Comparison of ENCODE assay signal across 29 mouse cellular contexts in the genomic region with DNA sequence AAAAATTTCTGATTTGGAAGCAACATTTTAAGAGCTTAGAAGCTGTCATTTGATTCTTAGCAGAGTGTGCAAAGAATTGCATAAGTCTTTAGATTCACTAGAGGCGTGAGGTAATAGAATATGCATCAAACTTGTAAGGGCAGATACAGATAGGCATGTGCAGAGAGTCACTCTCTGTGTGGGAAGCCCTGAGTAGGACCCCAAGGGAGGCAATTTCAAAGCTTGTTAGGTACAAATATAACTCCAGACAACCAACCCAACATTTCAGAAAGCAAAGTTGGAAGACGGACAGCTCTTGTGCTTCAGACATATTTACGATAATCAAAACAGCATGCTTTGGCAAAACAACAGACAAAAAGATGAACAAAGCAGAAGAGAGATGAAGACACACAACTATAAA. TPM values are rescaled to one million over a fixed set of nuclear protein-coding genes. Genes with fewer than 3 reads are reported as not detected.
"Had no signal": no experiment of that assay in that cellular context is flagged by ENCODE, and none has a peak within 500 bp of the region (broad histone marks: within the 10 kb centered on the region; RNA-seq: fewer than 3 reads in every experiment).

No protein-coding gene starts in this region.

- H3K27me3 ChIP-seq: heart, embryonic 12.5 days; heart, embryonic 13.5 days; heart, embryonic 15.5 days; hindbrain, embryonic 12.5 days; hindbrain, embryonic 13.5 days; hindbrain, embryonic 15.5 days; intestine, embryonic 15.5 days; kidney, embryonic 15.5 days had no signal

- H3K9me3 ChIP-seq: heart, embryonic 10.5 days; heart, embryonic 12.5 days; heart, embryonic 13.5 days; heart, embryonic 15.5 days; hindbrain, embryonic 10.5 days; hindbrain, embryonic 12.5 days; hindbrain, embryonic 13.5 days; hindbrain, embryonic 15.5 days; intestine, embryonic 15.5 days; kidney, embryonic 15.5 days had no signal

- H3K4me1 ChIP-seq: hindbrain, embryonic 10.5 days; hindbrain, embryonic 12.5 days; hindbrain, embryonic 13.5 days; hindbrain, embryonic 15.5 days; intestine, embryonic 15.5 days had no signal

- ATAC-seq: hindbrain, embryonic 16.5 days; hindbrain, postnatal 0 days; intestine, embryonic 15.5 days; intestine, postnatal 0 days had no signal

- DNase-seq: kidney, adult 11 months; kidney, adult 18-20 months; kidney, adult 2 months; kidney, adult 8-10 months; kidney, postnatal 14 days; kidney, postnatal 25 days; kidney, postnatal 4 days; layer of hippocampus, adult 9-11 months; layer of hippocampus, postnatal 36 days had no signal

- H3K36me3 ChIP-seq: heart, embryonic 10.5 days; heart, embryonic 12.5 days; heart, embryonic 13.5 days; heart, embryonic 15.5 days; hindbrain, embryonic 10.5 days; hindbrain, embryonic 12.5 days; hindbrain, embryonic 13.5 days; hindbrain, embryonic 15.5 days; intestine, embryonic 15.5 days; kidney, embryonic 15.5 days had no signal

- H3K27ac ChIP-seq: heart, embryonic 10.5 days; heart, embryonic 13.5 days; heart, embryonic 15.5 days; hindbrain, embryonic 10.5 days; hindbrain, embryonic 12.5 days; hindbrain, embryonic 13.5 days; hindbrain, embryonic 14.5 days; hindbrain, embryonic 15.5 days; hindbrain, postnatal 0 days; intestine, embryonic 15.5 days; kidney, postnatal 0 days; layer of hippocampus, adult 2 months had no signal

- H3K4me2 ChIP-seq: heart, embryonic 11.5 days; heart, embryonic 12.5 days; heart, embryonic 13.5 days; heart, embryonic 15.5 days; hindbrain, embryonic 12.5 days; hindbrain, embryonic 13.5 days; hindbrain, embryonic 14.5 days; hindbrain, embryonic 15.5 days; intestine, embryonic 15.5 days; kidney, embryonic 15.5 days had no signal

- H3K4me3 ChIP-seq: heart, embryonic 10.5 days; heart, embryonic 12.5 days; heart, embryonic 13.5 days; heart, embryonic 15.5 days; hindbrain, embryonic 10.5 days; hindbrain, embryonic 12.5 days; hindbrain, embryonic 13.5 days; hindbrain, embryonic 15.5 days; intestine, embryonic 15.5 days; kidney, embryonic 15.5 days; layer of hippocampus, adult 2 months had no signal

- H3K9ac ChIP-seq: heart, embryonic 12.5 days; heart, embryonic 13.5 days; heart, embryonic 15.5 days; hindbrain, embryonic 12.5 days; hindbrain, embryonic 13.5 days; hindbrain, embryonic 14.5 days; hindbrain, embryonic 15.5 days; intestine, embryonic 15.5 days; kidney, embryonic 15.5 days had no signal

RNA-seq across cellular contexts. Expression of a gene that starts 22.5 kb away (rescaled TPM):
- total RNA-seq: hindbrain, postnatal 0 days; layer of hippocampus, adult 18-20 months; layer of hippocampus, adult 2 months; layer of hippocampus, postnatal 25 days; layer of hippocampus, postnatal 36 days; left cerebral cortex, adult 18-20 months had no signal
- polyA plus RNA-seq: hindbrain, embryonic 15.5 days had no signal
